Mouse (Mus musculus) stomach, adult 2 months (tissue): ENCODE data around the gene Ifngr2. TPM values are rescaled to one million over a fixed set of nuclear protein-coding genes. Genes with fewer than 3 reads are reported as not detected.

Experiments
- polyA plus RNA-seq: library from polyadenylated mRNA; depleted of rRNA; stranded (reverse); fragments of >200 nt; gene quantifications from 2 replicates; pipeline ENCODE4 v1.2.3, GENCODE M21; 2012; rRNA removed

Gene Ifngr2
- polyA plus RNA-seq: 16.2 and 54.5 TPM in 2 replicates

GRCm38 (mm10) chr16:91546836-91547741 lies at the start of gene Ifngr2:
Ifngr2 (plus strand) TSS chr16:91547072.

GRCm38 (mm10) chr16:91597672-91598010 lies 50.8 kb downstream of the Ifngr2 start, which contains the start of gene Tmem50b:
Tmem50b (minus strand) TSS chr16:91597800.

Other genes with a start within 250 kb of the Ifngr2 start
- 12.6 and 21.5 TPM in 2 replicates for gene Ifnar2, start 174.3 kb upstream of the Ifngr2 start, polyA plus RNA-seq
- gene Gm21970, start 155.4 kb upstream of the Ifngr2 start, polyA plus RNA-seq: not detected in 2 replicates
- gene Il10rb, start 140.9 kb upstream of the Ifngr2 start, polyA plus RNA-seq: 12.6 and 13.5 TPM in 2 replicates
- gene Ifnar1, start 61.8 kb upstream of the Ifngr2 start, polyA plus RNA-seq: 3.4 and 4.3 TPM in 2 replicates
- gene Tmem50b, start 50.7 kb downstream of the Ifngr2 start, polyA plus RNA-seq: 16.5 and 17.5 TPM in 2 replicates
- 0.09 and 0.14 TPM in 2 replicates for gene Dnajc28, start 72.0 kb downstream of the Ifngr2 start, polyA plus RNA-seq
- gene Gart, start 99.9 kb downstream of the Ifngr2 start, polyA plus RNA-seq: 5.9 and 10.8 TPM in 2 replicates
- gene Son, start 100.4 kb downstream of the Ifngr2 start, polyA plus RNA-seq: 18.5 and 31.4 TPM in 2 replicates
- gene Donson, start 141.7 kb downstream of the Ifngr2 start, polyA plus RNA-seq: 1.8 and 3.4 TPM in 2 replicates
- 4.4 and 5.9 TPM in 2 replicates for gene Cryzl1, start 181.9 kb downstream of the Ifngr2 start, polyA plus RNA-seq
- gene Itsn1, start 182.2 kb downstream of the Ifngr2 start, polyA plus RNA-seq: 13.4 and 17.4 TPM in 2 replicates